Mouse (Mus musculus) embryonic facial prominence, embryonic 15.5 days (tissue): Measurements from ENCODE around the gene Atp23. TPM values are rescaled to one million over a fixed set of nuclear protein-coding genes. Genes with fewer than 3 reads are reported as not detected.
"Not testable (repeated sequence)": the region's sequence is repeated elsewhere in the genome, so short reads cannot be mapped to it uniquely, and the experiment has no call there.

ENCODE experiments used
- ATAC-seq: fragments of 200-750 bp; cut with Nextera tagmentation; 2 replicates; pipeline ENCODE4 v1.8.0; 2017; ENCODE audit warnings: low read depth, moderate TSS enrichment; ENCODE audit not compliant: insufficient number of reproducible peaks, low FRiP score, low TSS enrichment
- H3K27ac ChIP-seq: fragments of 300-500 bp; sonication (generic); replicated peaks from 2 replicates; pipeline ENCODE4 v1.5.1; 2015; ENCODE audit warnings: mild to moderate bottlenecking, inconsistent platforms
- H3K27me3 ChIP-seq: fragments of 300-500 bp; sonication (generic); 2 replicates; pipeline ENCODE4 v1.6.1; 2015; ENCODE audit warnings: inconsistent platforms
- H3K36me3 ChIP-seq: fragments of 300-500 bp; sonication (generic); 2 replicates; pipeline ENCODE4 v1.6.1; 2015; ENCODE audit warnings: mild to moderate bottlenecking, inconsistent platforms
- H3K4me1 ChIP-seq: fragments of 300-500 bp; sonication (generic); 2 replicates; pipeline ENCODE4 v1.6.1; 2015; ENCODE audit warnings: inconsistent platforms
- H3K4me2 ChIP-seq: fragments of 300-500 bp; sonication (generic); replicated peaks from 2 replicates; pipeline ENCODE4 v1.6.1; 2015; ENCODE audit warnings: mild to moderate bottlenecking, inconsistent platforms
- H3K4me3 ChIP-seq: fragments of 300-500 bp; sonication (generic); replicated peaks from 2 replicates; pipeline ENCODE4 v1.5.1; 2015; ENCODE audit warnings: mild to moderate bottlenecking, inconsistent platforms
- H3K9ac ChIP-seq: fragments of 300-500 bp; sonication (generic); 2 replicates; pipeline ENCODE4 v1.6.1; 2015; ENCODE audit warnings: inconsistent platforms
- H3K9me3 ChIP-seq: fragments of 300-500 bp; sonication (generic); replicated peaks from 2 replicates; pipeline ENCODE4 v1.6.1; 2016; ENCODE audit warnings: inconsistent platforms
- WGBS: fragments of 180-500 bp; shearing (Covaris S2); methylation state at CpG from one replicate; pipeline ENCODE4 v1.1.7; 2015; 5-methylcytosine and 5-hydroxymethylcytosine counted together
- polyA plus RNA-seq: library from polyadenylated mRNA; unstranded; fragments of >200 nt; fragmentation: Nextera tagmentation; extraction: Ambion mirVana; gene quantifications from 2 replicates; pipeline ENCODE4 v1.2.1, GENCODE M21; 2015

The Atp23 gene
- polyA plus RNA-seq, 1 experiment from 2014 or later: 16.5 TPM

GRCm38 (mm10) chr10:126826982-126827381, 74.2 kb downstream of the Atp23 start:
- 93% methylated on average over 6 of the region's 6 CpGs for WGBS
- H3K36me3 ChIP-seq: no peaks in the 10 kb centered on the region
- no peak overlapping the region for H3K27ac ChIP-seq
- no peaks in the 10 kb centered on the region for H3K27me3 ChIP-seq
- no peak overlapping the region for H3K4me3 ChIP-seq
- H3K4me2 ChIP-seq: no peak overlapping the region
- no peak for ATAC-seq
- H3K4me1 ChIP-seq: 0 out of 2 replicates have a peak, but pooled peaks cover 7% of the 10 kb centered on the region
- no peak overlapping the region for H3K9ac ChIP-seq
- H3K9me3 ChIP-seq: no peaks in the 10 kb centered on the region

- H3K4me3 ChIP-seq, H3K9ac ChIP-seq, ATAC-seq, H3K4me1 ChIP-seq, H3K27ac ChIP-seq, H3K4me2 ChIP-seq, H3K36me3 ChIP-seq, H3K9me3 ChIP-seq, H3K27me3 ChIP-seq: not testable (repeated sequence)
- WGBS: 84% methylated on average over 8 of the region's 8 CpGs
These were observed 74.9 kb downstream of the Atp23 start for GRCm38 (mm10) chr10:126826216-126826615.

DNA sequence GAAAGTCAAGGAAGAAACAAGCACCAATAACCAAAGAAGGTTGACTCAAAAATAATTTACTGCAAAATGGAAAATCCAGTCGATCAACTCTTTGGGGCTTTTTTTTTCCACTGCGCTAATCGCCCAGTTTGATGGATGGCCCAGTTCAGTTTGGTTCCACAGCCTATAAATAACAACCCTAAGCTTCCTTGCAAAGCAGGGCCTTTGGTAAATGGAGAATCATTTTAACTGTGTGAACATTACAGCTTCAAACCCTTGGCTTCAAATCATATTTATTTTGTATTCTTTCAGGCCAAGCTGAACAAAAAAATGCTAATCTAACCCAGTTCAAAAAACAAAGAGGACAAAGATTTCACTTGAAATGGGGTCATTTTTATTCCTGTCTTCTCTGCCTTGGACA, 78.7 kb downstream of the Atp23 start:
- Histone ChIP-seq H3K27ac (no peak overlapping the region), H3K4me2 (no peak overlapping the region), H3K4me3 (no peak overlapping the region), H3K4me1 (no peaks in the 10 kb centered on the region), H3K9ac (no peak overlapping the region), H3K36me3 (no peaks in the 10 kb centered on the region), H3K9me3 (no peaks in the 10 kb centered on the region), H3K27me3 (no peaks in the 10 kb centered on the region)
- no peak for ATAC-seq
- 82% methylated on average over 3 of the region's 3 CpGs for WGBS

Other genes starting within 250 kb of the Atp23 start
- 92.5 and 93.9 TPM in 2 replicates for gene Ctdsp2, start 77.4 kb upstream of the Atp23 start, polyA plus RNA-seq
- 1.6 and 1.8 TPM in 2 replicates for gene Avil, start 99.4 kb upstream of the Atp23 start, polyA plus RNA-seq
- gene Tsfm, start 129.5 kb upstream of the Atp23 start, polyA plus RNA-seq: 68.8 and 75.4 TPM in 2 replicates
- gene Mettl1, start 140.1 kb upstream of the Atp23 start, polyA plus RNA-seq: 55.2 and 61.7 TPM in 2 replicates
- gene Eef1akmt3, start 140.2 kb upstream of the Atp23 start, polyA plus RNA-seq: 1.3 TPM in 2 replicates
- 0.13 and 0.41 TPM in 2 replicates for gene Cyp27b1, start 146.9 kb upstream of the Atp23 start, polyA plus RNA-seq
- 1.8 and 2.4 TPM in 2 replicates for gene March9, start 158.8 kb upstream of the Atp23 start, polyA plus RNA-seq
- 1,372 and 1,398 TPM in 2 replicates for gene Cdk4, start 162.2 kb upstream of the Atp23 start, polyA plus RNA-seq
- 175 and 177 TPM in 2 replicates for gene Tspan31, start 168.9 kb upstream of the Atp23 start, polyA plus RNA-seq
- 0.45 and 0.49 TPM in 2 replicates for gene Agap2, start 173.9 kb upstream of the Atp23 start, polyA plus RNA-seq
- gene Os9, start 219.8 kb upstream of the Atp23 start, polyA plus RNA-seq: 101 TPM in 2 replicates